Mouse (Mus musculus) midbrain, embryonic 11.5 days (tissue): Measurements from ENCODE around the gene Ablim1. TPM values are rescaled to one million over a fixed set of nuclear protein-coding genes. Genes with fewer than 3 reads are reported as not detected.
"Not testable (repeated sequence)": the region's sequence is repeated elsewhere in the genome, so short reads cannot be mapped to it uniquely, and the experiment has no call there.

Experiments used
- ATAC-seq: fragments of 200-750 bp; cut with Nextera tagmentation; 2 replicates; pipeline ENCODE4 v1.8.0; 2017; ENCODE audit warnings: moderate TSS enrichment, moderate library complexity; ENCODE audit not compliant: low FRiP score
- DNase-seq: peaks from one replicate; pipeline ENCODE4 v3.0.0; 2015; ENCODE audit warnings: low spot score; ENCODE audit errors: missing footprints
- H3K27ac ChIP-seq: fragments of 300-500 bp; sonication (generic); 2 replicates; pipeline ENCODE4 v1.5.1; 2014; ENCODE audit warnings: low read depth, low read length
- H3K27me3 ChIP-seq: fragments of 300-500 bp; sonication (generic); 2 replicates; pipeline ENCODE4 v1.6.1; 2014; ENCODE audit warnings: mild to moderate bottlenecking, low read length, moderate library complexity, mixed read lengths; ENCODE audit not compliant: control insufficient read depth, insufficient read depth
- H3K36me3 ChIP-seq: fragments of 300-500 bp; sonication (generic); 2 replicates; pipeline ENCODE4 v1.6.1; 2014; ENCODE audit warnings: mild to moderate bottlenecking, low read length, moderate library complexity, mixed read lengths; ENCODE audit not compliant: control insufficient read depth, insufficient read depth
- H3K4me1 ChIP-seq: fragments of 300-500 bp; sonication (generic); 2 replicates; pipeline ENCODE4 v1.6.1; 2014; ENCODE audit warnings: low read length; ENCODE audit not compliant: control insufficient read depth, insufficient read depth
- H3K4me2 ChIP-seq: fragments of 300-500 bp; sonication (generic); 2 replicates; pipeline ENCODE4 v1.6.1; 2014; ENCODE audit warnings: mild to moderate bottlenecking, moderate library complexity
- H3K4me3 ChIP-seq: fragments of 300-500 bp; sonication (generic); 2 replicates; pipeline ENCODE4 v1.5.1; 2014; ENCODE audit warnings: low read depth, low read length
- H3K9ac ChIP-seq: fragments of 300-500 bp; sonication (generic); 2 replicates; pipeline ENCODE4 v1.6.1; 2014; ENCODE audit warnings: low read length
- H3K9me3 ChIP-seq: fragments of 300-500 bp; sonication (generic); 2 replicates; pipeline ENCODE4 v1.6.1; 2016; ENCODE audit warnings: low read length; ENCODE audit not compliant: control insufficient read depth
- WGBS: fragments of 180-500 bp; shearing (Covaris S2); extraction: QIAGEN DNeasy Blood & Tissue Kit; methylation state at CpG from one replicate; pipeline ENCODE4 v1.1.7; 2014; 5-methylcytosine and 5-hydroxymethylcytosine counted together
- polyA plus RNA-seq: library from polyadenylated mRNA; unstranded; fragments of >200 nt; fragmentation: Nextera tagmentation; extraction: Ambion mirVana; gene quantifications from 2 replicates; pipeline ENCODE4 v1.2.1, GENCODE M21; 2014

Ablim1 gene
- polyA plus RNA-seq, 1 experiment from 2014 or later: 18.3 TPM

- ATAC-seq, DNase-seq, H3K27ac ChIP-seq, H3K4me3 ChIP-seq, H3K4me2 ChIP-seq, H3K9ac ChIP-seq, H3K36me3 ChIP-seq, H3K9me3 ChIP-seq, H3K4me1 ChIP-seq, H3K27me3 ChIP-seq: not testable (repeated sequence)
- WGBS: 83% methylated on average over 6 of the region's 6 CpGs
These were observed 179.1 kb downstream of the Ablim1 start for GRCm38 (mm10) chr19:57135654-57136053.

GRCm38 (mm10) chr19:57134654-57135348 lies 179.9 kb downstream of the Ablim1 start:
- peak; percentile 49; the same call in 1 of the 2 replicates for ATAC-seq
- 63% methylated on average over 20 of the region's 20 CpGs for WGBS
- H3K9ac ChIP-seq: no peak overlapping the region

GRCm38 (mm10) chr19:57132916-57133520 lies 181.7 kb downstream of the Ablim1 start:
- H3K4me3 ChIP-seq: no peak overlapping the region
- H3K27me3 ChIP-seq: no peaks in the 10 kb centered on the region
- no peaks in the 10 kb centered on the region for H3K36me3 ChIP-seq
- no peak overlapping the region for H3K4me2 ChIP-seq
- no peak overlapping the region for H3K9ac ChIP-seq
- no peaks in the 10 kb centered on the region for H3K9me3 ChIP-seq
- no peak for ATAC-seq
- no peaks in the 10 kb centered on the region; the same call in 1 of the 2 replicates for H3K4me1 ChIP-seq
- DNase-seq: no peak
- 83% methylated on average over 6 of the region's 6 CpGs for WGBS
- H3K27ac ChIP-seq: no peak overlapping the region

More at GRCm38 (mm10) chr19:57134654-57135348, 179.9 kb downstream of the Ablim1 start:
- no peak for DNase-seq
- Histone ChIP-seq H3K4me2 (no peak overlapping the region), H3K4me3 (no peak overlapping the region), H3K27ac (no peak overlapping the region), H3K9me3 (no peaks in the 10 kb centered on the region), H3K27me3 (no peaks in the 10 kb centered on the region), H3K4me1 (no peaks in the 10 kb centered on the region; the same call in 1 of the 2 replicates), H3K36me3 (no peaks in the 10 kb centered on the region)

- no peak for DNase-seq
These were observed 182.4 kb downstream of the Ablim1 start for GRCm38 (mm10) chr19:57132281-57132680.

GRCm38 (mm10) chr19:57131366-57131765 lies 183.4 kb downstream of the Ablim1 start:
- no peak overlapping the region for H3K4me3 ChIP-seq
- no peak overlapping the region for H3K9ac ChIP-seq
- ATAC-seq (no peak), DNase-seq (no peak)
- H3K9me3 ChIP-seq: no peaks in the 10 kb centered on the region
- H3K27ac ChIP-seq: no peak overlapping the region
- no peaks in the 10 kb centered on the region for H3K27me3 ChIP-seq
- WGBS: 79% methylated on average over 4 of the region's 4 CpGs
- H3K4me2 ChIP-seq: no peak overlapping the region
- H3K36me3 ChIP-seq: no peaks in the 10 kb centered on the region
- no peaks in the 10 kb centered on the region; the same call in 1 of the 2 replicates for H3K4me1 ChIP-seq

More at GRCm38 (mm10) chr19:57132281-57132680, 182.4 kb downstream of the Ablim1 start:
- no peak for ATAC-seq
- H3K9ac ChIP-seq: no peak overlapping the region
- no peaks in the 10 kb centered on the region for H3K9me3 ChIP-seq
- 89% methylated on average over 5 of the region's 5 CpGs for WGBS
- no peaks in the 10 kb centered on the region; the same call in 1 of the 2 replicates for H3K4me1 ChIP-seq
- H3K4me2 ChIP-seq: no peak overlapping the region
- H3K36me3 ChIP-seq: no peaks in the 10 kb centered on the region
- no peak overlapping the region for H3K27ac ChIP-seq
- no peaks in the 10 kb centered on the region for H3K27me3 ChIP-seq
- no peak overlapping the region for H3K4me3 ChIP-seq

- WGBS: 89% methylated on average over 4 of the region's 4 CpGs
- Histone ChIP-seq H3K9me3 (no peaks in the 10 kb centered on the region), H3K27ac (no peak overlapping the region), H3K4me1 (no peaks in the 10 kb centered on the region; the same call in 1 of the 2 replicates), H3K36me3 (no peaks in the 10 kb centered on the region), H3K9ac (no peak overlapping the region), H3K27me3 (no peaks in the 10 kb centered on the region), H3K4me2 (no peak overlapping the region), H3K4me3 (no peak overlapping the region)
- ATAC-seq (no peak), DNase-seq (no peak)
These were observed 184.1 kb downstream of the Ablim1 start for GRCm38 (mm10) chr19:57130591-57130990.

GRCm38 (mm10) chr19:57129729-57130128 lies 185.0 kb downstream of the Ablim1 start:
- no peaks in the 10 kb centered on the region; the same call in 1 of the 2 replicates for H3K4me1 ChIP-seq
- H3K4me3 ChIP-seq: no peak overlapping the region
- H3K9ac ChIP-seq: no peak overlapping the region
- no peaks in the 10 kb centered on the region for H3K36me3 ChIP-seq
- no peak for ATAC-seq
- WGBS: 89% methylated on average over 9 of the region's 9 CpGs
- DNase-seq: no peak
- no peaks in the 10 kb centered on the region for H3K9me3 ChIP-seq
- no peaks in the 10 kb centered on the region for H3K27me3 ChIP-seq
- no peak overlapping the region for H3K4me2 ChIP-seq
- no peak overlapping the region for H3K27ac ChIP-seq

GRCm38 (mm10) chr19:57128037-57128436 lies 186.7 kb downstream of the Ablim1 start:
- Histone ChIP-seq H3K36me3 (no peaks in the 10 kb centered on the region), H3K27me3 (no peaks in the 10 kb centered on the region), H3K4me2 (no peak overlapping the region), H3K9ac (no peak overlapping the region), H3K4me3 (no peak overlapping the region), H3K4me1 (no peaks in the 10 kb centered on the region), H3K27ac (no peak overlapping the region), H3K9me3 (no peaks in the 10 kb centered on the region)
- 45% methylated on average over 6 of the region's 6 CpGs for WGBS
- ATAC-seq (no peak), DNase-seq (no peak)

GRCm38 (mm10) chr19:57127523-57127922 lies 187.2 kb downstream of the Ablim1 start:
- ATAC-seq (no peak), DNase-seq (no peak)
- no peak overlapping the region for H3K4me3 ChIP-seq
- no peak overlapping the region for H3K9ac ChIP-seq
- H3K27ac ChIP-seq: no peak overlapping the region
- no peaks in the 10 kb centered on the region for H3K36me3 ChIP-seq
- no peak overlapping the region for H3K4me2 ChIP-seq
- no peaks in the 10 kb centered on the region for H3K27me3 ChIP-seq
- 89% methylated on average over 5 of the region's 5 CpGs for WGBS
- no peaks in the 10 kb centered on the region for H3K4me1 ChIP-seq
- no peaks in the 10 kb centered on the region for H3K9me3 ChIP-seq
